Mouse (Mus musculus): ENCODE measurements around the gene Gpc2.

GRCm38 (mm10) chr5:138228026-138228425, 51.8 kb downstream of the Gpc2 start:
- TF ChIP-seq GATA1 (IDR thresholded peaks at IDR 0.05; ENCODE audit: low read length) (no peak), TAL1 (IDR thresholded peaks at IDR 0.05; ENCODE audit: low read length) (no peak)

Data from erythroblast, embryonic 14.5 days (primary cell).